Mouse (Mus musculus) layer of hippocampus, postnatal 25 days (tissue): ENCODE results near the gene Fam183b. TPM values are rescaled to one million over a fixed set of nuclear protein-coding genes. Genes with fewer than 3 reads are reported as not detected.

ENCODE experiments used
- DNase-seq, 2 experiments: peaks; one replicate each; pipeline ENCODE4 v3.0.0; 2022; ENCODE audit warnings: mixed read lengths in 2 of 2, low spot score in 1 of 2; ENCODE audit errors: extremely low spot score in 1 of 2
- total RNA-seq, 2 experiments: library from RNA; stranded (reverse); gene quantifications; 2 replicates each; pipeline ENCODE4 v1.2.3; 2021

The Fam183b gene
- total RNA-seq, 2 experiments from 2014 or later: 5.9 to 7.2 TPM

- no peak for DNase-seq
These were observed 19.2 kb downstream of the Fam183b start, which contains the start of gene Olfr314 for GRCm38 (mm10) chr11:58782480-58783089. Gene Olfr314, plus strand, starts transcription at chr11:58782952.

DNA sequence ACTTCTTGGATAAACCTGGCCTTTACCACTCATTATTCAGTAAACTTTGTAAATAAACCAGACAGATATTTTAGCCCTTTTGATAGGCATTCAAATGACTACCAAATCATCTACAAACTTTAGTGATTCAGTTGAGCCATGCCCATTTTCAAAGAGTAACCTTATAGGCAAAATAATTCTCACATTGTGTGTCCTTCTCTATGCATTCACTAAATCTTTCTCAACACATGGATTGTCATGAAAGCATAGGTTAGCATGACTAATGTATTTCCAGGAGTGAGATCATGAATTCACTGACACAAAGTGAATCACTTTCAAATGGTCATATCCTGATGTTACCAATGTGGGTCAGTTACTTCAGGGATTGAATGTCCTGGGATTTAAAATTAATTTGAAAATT is 28.9 kb downstream of the Fam183b start, which contains the start of gene Olfr315:
TSS of gene Olfr315 (plus strand) at position 301 of the 400 bp plus-strand sequence.
- no peak for DNase-seq

GRCm38 (mm10) chr11:58752434-58752833 is 49.3 kb downstream of the Fam183b start, which contains the start of gene Olfr316:
Gene Olfr316, plus strand, starts transcription at chr11:58752734.
- no peak for DNase-seq

- DNase-seq: peak in 1 of 2 experiments; percentile 5
These were observed 50.7 kb downstream of the Fam183b start for GRCm38 (mm10) chr11:58751096-58751495.

Other genes starting within 250 kb of the Fam183b start
- gene Olfr328, start 246.3 kb downstream of the Fam183b start, total RNA-seq: under 1 TPM in 1 of 2 experiments, not detected in 1; 0.12 TPM
- not detected for gene Olfr224, start 231.4 kb downstream of the Fam183b start, total RNA-seq
- gene Olfr325, start 224.2 kb downstream of the Fam183b start, total RNA-seq: not detected
- gene Olfr324, start 206.8 kb downstream of the Fam183b start, total RNA-seq: not detected
- gene 2210407C18Rik, start 185.9 kb downstream of the Fam183b start, total RNA-seq: not detected
- gene Olfr323, start 171.5 kb downstream of the Fam183b start, total RNA-seq: not detected
- gene Trim58, start 161.5 kb downstream of the Fam183b start, total RNA-seq: under 1 TPM in 1 of 2 experiments, not detected in 1; 0.15 TPM
- not detected for gene Olfr322, start 143.2 kb downstream of the Fam183b start, total RNA-seq
- gene Olfr320, start 120.9 kb downstream of the Fam183b start, total RNA-seq: not detected
- not detected for gene Olfr319, start 102.8 kb downstream of the Fam183b start, total RNA-seq
- gene Olfr318, start 77.9 kb downstream of the Fam183b start, total RNA-seq: under 1 TPM in 1 of 2 experiments, not detected in 1; 0.09 TPM
- under 1 TPM; 0.10 to 0.33 TPM for gene Olfr317, start 62.7 kb downstream of the Fam183b start, total RNA-seq
- under 1 TPM; 0.31 to 0.34 TPM for gene Olfr316, start 49.2 kb downstream of the Fam183b start, total RNA-seq
- not detected for gene Olfr315, start 28.8 kb downstream of the Fam183b start, total RNA-seq
- not detected for gene Olfr314, start 19.0 kb downstream of the Fam183b start, total RNA-seq
- gene Olfr313, start 13.0 kb upstream of the Fam183b start, total RNA-seq: not detected
- not detected for gene Olfr312, start 27.3 kb upstream of the Fam183b start, total RNA-seq
- not detected for gene Olfr311, start 37.3 kb upstream of the Fam183b start, total RNA-seq
- gene Gm12258, start 45.2 kb upstream of the Fam183b start, total RNA-seq: 10 to 100 TPM; 17.9 to 20.3 TPM
- 10 to 100 TPM in 1 of 2 experiments, 1 to 10 TPM in 1; 7.1 to 10.2 TPM for gene 2810021J22Rik, start 65.3 kb upstream of the Fam183b start, total RNA-seq
- 1 to 10 TPM; 9.2 to 9.3 TPM for gene Zfp39, start 102.3 kb upstream of the Fam183b start, total RNA-seq
- not detected for gene Btnl10, start 115.9 kb upstream of the Fam183b start, total RNA-seq
- gene Rnf187, start 137.0 kb upstream of the Fam183b start, total RNA-seq: 100 to 1,000 TPM; 505 to 581 TPM
- 100 to 1,000 TPM in 1 of 2 experiments, 10 to 100 TPM in 1; 99.0 to 107 TPM for gene Hist3h2ba, start 147.0 kb upstream of the Fam183b start, total RNA-seq
- 10 to 100 TPM; 66.0 to 73.9 TPM for gene Hist3h2a, start 152.7 kb upstream of the Fam183b start, total RNA-seq
- 1 to 10 TPM; 5.3 to 5.5 TPM for gene Trim17, start 152.7 kb upstream of the Fam183b start, total RNA-seq
- 10 to 100 TPM; 26.2 to 29.7 TPM for gene Trim11, start 176.1 kb upstream of the Fam183b start, total RNA-seq